Comparison of ENCODE assay signal across 32 mouse cellular contexts in genomic region chr4:27979781-27980180, GRCm38 (mm10).
DNase-seq lines count a peak whose midpoint lies in the region; ATAC-seq lines count a peak whose summit lies in the region.
"Had no signal": no experiment of that assay in that cellular context is flagged by ENCODE, and none has a peak within 500 bp of the region (broad histone marks: within the 10 kb centered on the region; RNA-seq: fewer than 3 reads in every experiment).

No protein-coding gene starts in this region.

- no peaks in the 10 kb centered on the region for H3K27me3 ChIP-seq in forebrain, embryonic 14.5 days (replicated peaks; ENCODE audit: control insufficient read depth, insufficient read depth, low read length)
- H3K27me3 ChIP-seq in midbrain, embryonic 11.5 days (ENCODE audit: control insufficient read depth, insufficient read depth, low read length), result peaks cover 25% of the 10 kb centered on the region
- peaks cover 14% of the 10 kb centered on the region for H3K27me3 ChIP-seq in midbrain, embryonic 16.5 days (ENCODE audit: control insufficient read depth, insufficient read depth, low read depth, low read length)
- H3K27me3 ChIP-seq: embryonic facial prominence, embryonic 15.5 days; hindbrain, embryonic 12.5 days; liver, embryonic 13.5 days; neural tube, embryonic 12.5 days; stomach, embryonic 15.5 days had no signal

- peak overlapping the region; percentile 33 for H3K4me2 ChIP-seq in forebrain, embryonic 14.5 days (ENCODE audit: low read length)
- no peak overlapping the region for H3K4me2 ChIP-seq in midbrain, embryonic 11.5 days
- peak overlapping the region; percentile 31 for H3K4me2 ChIP-seq in midbrain, embryonic 16.5 days (ENCODE audit: low read length)
- H3K4me2 ChIP-seq: embryonic facial prominence, embryonic 15.5 days; heart, embryonic 11.5 days; hindbrain, embryonic 12.5 days; liver, embryonic 13.5 days; neural tube, embryonic 12.5 days; stomach, embryonic 15.5 days had no signal

- H3K9me3 ChIP-seq in forebrain, embryonic 14.5 days (replicated peaks; ENCODE audit: control insufficient read depth, low read length), result no peaks in the 10 kb centered on the region
- no peaks in the 10 kb centered on the region for H3K9me3 ChIP-seq in midbrain, embryonic 11.5 days (ENCODE audit: control insufficient read depth, low read length)
- no peaks in the 10 kb centered on the region for H3K9me3 ChIP-seq in midbrain, embryonic 16.5 days (replicated peaks; ENCODE audit: control insufficient read depth, low read length, poor library complexity, severe bottlenecking)
- H3K9me3 ChIP-seq: embryonic facial prominence, embryonic 10.5 days; embryonic facial prominence, embryonic 15.5 days; hindbrain, embryonic 12.5 days; liver, embryonic 13.5 days; neural tube, embryonic 12.5 days; stomach, embryonic 15.5 days had no signal

- 16% methylated on average over 10 of the region's 10 CpGs for WGBS in forebrain, embryonic 14.5 days
- WGBS in midbrain, embryonic 11.5 days, result 23% methylated on average over 10 of the region's 10 CpGs
- 21% methylated on average over 10 of the region's 10 CpGs for WGBS in midbrain, embryonic 16.5 days

- H3K9ac ChIP-seq in forebrain, embryonic 14.5 days (ENCODE audit: low read length), result 0 out of 2 replicates have a peak overlapping the region, but pooled peaks have one; percentile 25
- H3K9ac ChIP-seq in midbrain, embryonic 11.5 days (ENCODE audit: low read length), result no peak overlapping the region
- no peak overlapping the region for H3K9ac ChIP-seq in midbrain, embryonic 16.5 days (ENCODE audit: low read depth, low read length)
- H3K9ac ChIP-seq: embryonic facial prominence, embryonic 15.5 days; hindbrain, embryonic 12.5 days; liver, embryonic 13.5 days; neural tube, embryonic 12.5 days; stomach, embryonic 15.5 days had no signal

- H3K36me3 ChIP-seq in forebrain, embryonic 14.5 days (ENCODE audit: control insufficient read depth, insufficient read depth, low read length), result no peaks in the 10 kb centered on the region
- no peaks in the 10 kb centered on the region for H3K36me3 ChIP-seq in midbrain, embryonic 11.5 days (ENCODE audit: control insufficient read depth, insufficient read depth, low read length)
- no peaks in the 10 kb centered on the region for H3K36me3 ChIP-seq in midbrain, embryonic 16.5 days (ENCODE audit: control insufficient read depth, insufficient read depth, low read length)
- H3K36me3 ChIP-seq: embryonic facial prominence, embryonic 10.5 days; embryonic facial prominence, embryonic 15.5 days; hindbrain, embryonic 12.5 days; liver, embryonic 13.5 days; neural tube, embryonic 12.5 days; stomach, embryonic 15.5 days had no signal

- H3K27ac ChIP-seq in forebrain, embryonic 14.5 days (ENCODE audit: low read depth, low read length), result no peak overlapping the region
- no peak overlapping the region for H3K27ac ChIP-seq in midbrain, embryonic 11.5 days (ENCODE audit: low read depth, low read length)
- H3K27ac ChIP-seq in midbrain, embryonic 16.5 days (ENCODE audit: low read length), result no peak overlapping the region
- H3K27ac ChIP-seq: embryonic facial prominence, embryonic 10.5 days; embryonic facial prominence, embryonic 15.5 days; hindbrain, embryonic 12.5 days; hindbrain, postnatal 0 days; kidney, postnatal 0 days; liver, embryonic 13.5 days; neural tube, embryonic 12.5 days; stomach, embryonic 15.5 days had no signal

- peak; percentile 69; the same call in 1 of the 2 replicates for ATAC-seq in forebrain, embryonic 14.5 days
- peak; percentile 78 for ATAC-seq in midbrain, embryonic 11.5 days (ENCODE audit: low FRiP score)
- no peak for ATAC-seq in midbrain, embryonic 16.5 days
- ATAC-seq: activated CD4-positive, CD25-positive, alpha-beta regulatory T cell, adult 4 months; hindbrain, postnatal 0 days; intestine, embryonic 16.5 days had no signal

- no peak overlapping the region for H3K4me3 ChIP-seq in forebrain, embryonic 14.5 days (ENCODE audit: low read depth, low read length)
- H3K4me3 ChIP-seq in midbrain, embryonic 11.5 days (ENCODE audit: low read depth, low read length), result no peak overlapping the region
- no peak overlapping the region for H3K4me3 ChIP-seq in midbrain, embryonic 16.5 days (ENCODE audit: low read depth, low read length)
- H3K4me3 ChIP-seq: embryonic facial prominence, embryonic 10.5 days; embryonic facial prominence, embryonic 15.5 days; hindbrain, embryonic 12.5 days; liver, embryonic 13.5 days; myocyte; neural tube, embryonic 12.5 days; stomach, embryonic 15.5 days had no signal

- DNase-seq in right cerebral cortex, postnatal 4 days, result peak; percentile 7
- no peak for DNase-seq in right cerebral cortex, adult 18-20 months
- peak; percentile 61 for DNase-seq in forebrain, embryonic 14.5 days (ENCODE audit: low spot score)
- DNase-seq in midbrain, embryonic 11.5 days (ENCODE audit: low spot score, missing footprints), result no peak
- no peak for DNase-seq in urinary bladder, adult 18-20 months (ENCODE audit: low spot score in 2 of 2)
- no peak for DNase-seq in spleen, adult 18-20 months
- DNase-seq: adrenal gland, adult 2 months; B cell, adult 2 months; cerebellum, adult 9-10 months; gastrocnemius, postnatal 25 days; heart, adult 11 months; heart, postnatal 36 days; kidney, adult 8-10 months; layer of hippocampus, postnatal 36 days; left cerebral cortex, postnatal 4 days; liver, embryonic 13.5 days; lung, adult 18-20 months; lung, postnatal 14 days; thymus, adult 2 months; thymus, postnatal 36 days had no signal

- no peaks in the 10 kb centered on the region for H3K4me1 ChIP-seq in forebrain, embryonic 14.5 days (ENCODE audit: control insufficient read depth, insufficient read depth, low read length)
- H3K4me1 ChIP-seq in midbrain, embryonic 11.5 days (ENCODE audit: control insufficient read depth, insufficient read depth, low read length), result no peaks in the 10 kb centered on the region
- no peaks in the 10 kb centered on the region for H3K4me1 ChIP-seq in midbrain, embryonic 16.5 days (ENCODE audit: control insufficient read depth, insufficient read depth, low read length)
- H3K4me1 ChIP-seq: embryonic facial prominence, embryonic 10.5 days; embryonic facial prominence, embryonic 15.5 days; hindbrain, embryonic 12.5 days; liver, embryonic 13.5 days; neural tube, embryonic 12.5 days; stomach, embryonic 15.5 days had no signal

Comparison
In these comparisons a context has a peak if more than half of its experiments do, and no peak if none do; other contexts are left out.
1. DNase-seq: peak in right cerebral cortex, postnatal 4 days (single experiment) and forebrain, embryonic 14.5 days (single experiment); none in right cerebral cortex, adult 18-20 months (single experiment), midbrain, embryonic 11.5 days (single experiment), urinary bladder, adult 18-20 months (0 of 2) and spleen, adult 18-20 months (0 of 2).